Mouse (Mus musculus) kidney, adult 8-10 months (tissue): ENCODE measurements around the gene Rps27.
A peak's percentile ranks its signal among the peaks of the same experiment; 100 is the strongest.

Source experiments
- DNase-seq, 2 experiments: peaks; one replicate each; pipeline ENCODE4 v3.0.0; 2022

The Rps27 gene

DNA sequence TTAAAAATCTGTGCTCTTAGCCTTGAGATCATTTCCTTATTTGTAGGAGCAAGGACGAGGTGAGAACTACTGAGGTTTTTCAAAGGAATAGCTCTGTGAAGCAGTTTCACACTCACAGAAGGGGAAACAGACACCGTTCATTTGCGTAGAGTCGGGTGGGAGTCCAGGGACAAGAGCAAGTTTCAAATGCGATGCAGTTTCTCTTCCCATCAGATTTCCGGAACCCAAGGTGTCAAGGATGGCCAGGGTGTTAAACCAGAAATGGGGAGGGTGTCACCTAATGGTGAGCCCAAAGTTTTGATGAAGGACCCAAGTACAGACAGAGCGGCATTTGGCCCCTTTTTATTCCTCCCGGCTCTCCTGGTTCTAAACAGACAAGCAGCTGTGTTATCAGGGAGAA is 17.6 kb upstream of the Rps27 start:
- no peak for DNase-seq

DNA sequence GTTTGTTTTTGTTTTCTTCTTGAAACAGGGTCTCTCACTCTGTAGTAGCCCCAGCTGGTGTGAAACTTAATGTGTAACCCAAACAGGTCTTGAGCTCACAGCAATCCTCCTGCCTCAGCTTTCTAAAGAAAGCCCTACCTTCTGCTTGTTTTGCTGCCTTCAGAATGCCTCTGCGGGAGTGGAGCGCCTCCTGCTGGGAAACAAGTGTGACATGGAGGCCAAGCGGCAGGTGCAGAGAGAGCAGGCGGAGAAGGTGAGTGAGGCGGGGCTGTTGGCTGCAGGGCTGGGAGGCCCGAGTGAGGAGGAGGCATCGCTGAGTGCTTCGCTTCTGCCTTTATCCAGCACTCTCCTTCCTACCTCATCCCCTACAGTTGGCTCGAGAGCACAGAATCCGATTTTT is 10.9 kb upstream of the Rps27 start:
- DNase-seq, result no peak

DNA sequence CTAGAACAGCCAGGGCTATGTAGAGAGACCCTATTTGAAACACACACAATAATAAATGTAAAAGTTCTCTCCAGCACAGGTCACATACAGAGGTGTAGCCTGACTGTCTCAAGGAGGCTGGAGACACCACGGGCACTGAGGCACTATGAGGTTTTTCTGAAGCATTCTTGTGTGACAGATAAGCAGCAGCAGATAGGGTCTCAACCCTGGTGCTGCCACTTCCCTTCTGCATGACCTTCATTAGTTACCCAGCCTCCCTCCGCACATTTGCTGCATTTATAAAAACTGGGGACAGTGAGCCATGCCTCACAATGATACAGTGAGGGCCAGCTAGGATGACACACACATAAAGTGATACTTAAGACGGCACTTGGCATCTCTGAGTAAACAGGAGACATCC is 9.5 kb upstream of the Rps27 start:
- no peak for DNase-seq

DNA sequence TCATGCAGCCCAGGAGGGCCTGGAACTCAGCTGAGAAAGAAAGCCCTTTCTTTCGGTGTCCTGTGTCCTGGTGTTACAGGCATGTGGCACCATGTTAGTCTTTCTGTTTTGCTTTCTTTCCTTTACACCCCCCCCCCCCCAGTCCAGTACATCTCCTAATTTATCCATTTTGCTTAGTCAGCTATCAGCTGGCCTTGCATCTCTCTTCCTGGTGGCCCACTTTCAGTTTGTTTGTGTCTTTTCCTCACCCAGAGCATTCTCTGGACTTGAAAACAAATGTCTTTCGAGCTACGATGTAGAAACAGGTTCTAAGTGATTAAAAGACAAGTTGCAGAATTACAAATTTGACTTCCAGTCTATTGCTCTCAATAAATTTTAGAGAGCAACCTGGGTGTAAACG is 9.0 kb upstream of the Rps27 start:
- no peak for DNase-seq

DNA sequence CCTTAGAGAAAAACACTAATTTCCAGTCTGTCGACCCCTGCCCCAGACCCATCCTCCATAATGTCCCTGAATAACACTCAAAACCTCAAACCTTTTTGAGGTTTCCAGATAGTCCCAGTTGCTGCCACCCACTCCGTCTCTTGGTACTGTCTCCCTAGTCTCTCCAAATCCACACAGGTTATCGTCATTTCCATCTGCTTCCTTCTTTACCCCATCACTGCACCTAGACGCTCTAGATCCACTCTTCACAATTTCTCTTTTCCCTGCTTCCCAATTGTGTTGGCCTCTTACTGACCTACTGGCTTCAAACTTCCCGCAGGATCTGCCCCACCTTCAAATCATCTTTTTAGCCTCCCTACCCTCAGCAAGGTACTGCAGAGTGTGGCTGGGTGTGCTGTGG is 7.7 kb upstream of the Rps27 start:
- DNase-seq, result no peak

DNA sequence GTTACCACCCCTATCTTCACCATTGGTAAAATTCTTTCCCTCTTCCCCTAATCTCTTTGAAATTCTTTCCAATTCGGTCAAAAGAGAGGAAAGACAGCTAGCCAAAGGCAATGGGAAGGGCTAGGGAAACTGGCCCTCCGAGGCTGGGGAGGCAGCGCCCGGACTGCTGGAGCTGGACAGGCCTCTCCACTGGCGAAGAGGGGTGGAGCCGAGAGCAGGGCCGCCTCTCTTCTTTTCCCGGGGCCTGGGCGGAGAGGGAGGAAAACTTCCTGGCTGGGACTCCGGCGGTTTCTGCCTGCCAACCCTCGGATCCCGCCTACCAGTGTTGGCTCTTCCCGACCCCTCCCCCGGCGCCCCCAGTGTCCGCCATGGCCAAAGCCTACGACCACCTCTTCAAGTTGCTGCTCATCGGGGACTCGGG is 7.1 kb upstream of the Rps27 start:
- DNase-seq, result peak; percentile 79 to 82

DNA sequence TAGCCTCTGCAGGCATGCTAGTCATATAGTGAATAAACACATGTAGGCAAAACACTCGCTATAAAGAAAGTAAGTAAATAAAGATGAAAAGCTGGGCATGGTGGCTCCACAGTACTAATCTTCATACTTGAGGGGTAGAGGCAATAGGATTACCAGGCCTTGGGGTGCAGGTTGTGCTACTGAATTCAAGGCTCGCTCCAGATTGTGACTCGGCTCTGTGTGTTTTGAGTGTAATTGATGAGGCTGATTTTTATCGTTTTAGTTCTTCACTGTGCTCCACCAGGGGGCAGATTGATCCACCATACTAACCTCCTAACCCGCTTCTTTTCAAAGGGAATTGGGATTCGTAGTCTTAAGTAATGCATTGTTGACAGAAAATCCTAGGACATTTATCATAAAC is 6.6 kb upstream of the Rps27 start:
- peak in 1 of 2 experiments; percentile 58 for DNase-seq

DNA sequence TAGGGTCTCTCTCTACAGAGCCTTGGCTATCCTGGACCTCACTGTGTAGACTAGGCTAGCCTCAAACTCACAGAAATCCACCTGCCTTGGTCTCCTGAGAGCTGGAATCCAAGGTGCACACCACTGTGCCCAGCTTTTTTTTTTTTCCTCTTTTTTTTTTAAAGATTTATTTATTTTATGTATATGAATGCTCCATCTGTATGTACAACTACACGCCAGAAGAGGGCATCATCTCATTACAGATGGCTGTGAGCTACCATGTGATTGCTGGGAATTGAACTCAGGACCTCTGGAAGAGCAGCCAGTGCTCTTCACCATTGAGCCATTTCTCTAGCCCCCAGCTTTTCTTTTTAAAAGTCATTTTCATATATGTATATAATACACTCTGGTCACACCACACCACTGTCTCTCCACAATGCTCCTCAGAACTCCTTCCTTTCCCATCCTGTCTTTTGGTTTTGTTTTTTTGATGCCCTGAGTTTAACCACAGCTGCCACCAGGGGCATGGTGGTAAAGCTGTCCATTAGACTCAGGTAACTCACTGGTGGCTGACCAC is 2.5 kb upstream of the Rps27 start:
- DNase-seq, result no peak

DNA sequence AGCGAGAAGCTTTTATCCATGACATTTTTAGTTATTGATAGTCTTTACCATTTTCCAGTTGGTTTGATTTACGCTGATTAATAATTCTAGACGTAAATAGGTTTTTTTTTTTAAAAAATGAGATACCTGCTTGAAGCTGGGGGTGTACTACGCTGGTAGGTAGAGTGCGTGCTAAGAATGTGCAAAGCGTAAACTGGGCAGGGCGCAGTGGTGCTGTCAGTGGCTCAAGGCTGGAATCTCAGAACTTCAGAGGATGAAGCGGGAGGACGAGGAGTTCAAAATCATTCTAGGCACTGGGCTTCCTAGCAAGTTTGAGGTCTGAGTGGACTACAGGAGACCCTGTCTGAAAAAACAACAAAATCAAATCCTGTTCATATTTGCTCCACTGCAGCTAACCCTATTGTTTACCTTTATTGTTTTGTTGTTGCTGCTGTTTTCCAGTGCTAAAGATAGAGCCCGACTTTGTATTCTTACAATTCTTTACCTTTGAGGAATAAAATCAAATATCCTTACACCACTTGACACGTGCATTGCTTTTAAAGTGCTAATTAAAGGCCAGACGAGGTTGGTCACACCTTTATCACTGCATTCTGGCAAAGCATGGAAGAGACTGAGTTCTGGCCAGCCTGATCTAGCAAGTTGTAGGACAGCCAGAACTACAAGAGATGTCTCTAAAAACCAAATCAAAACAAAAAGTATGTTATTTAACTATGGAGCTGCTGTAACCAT is 669 bp upstream of the Rps27 start:
- peak in 1 of 2 experiments; percentile 26 for DNase-seq

DNA sequence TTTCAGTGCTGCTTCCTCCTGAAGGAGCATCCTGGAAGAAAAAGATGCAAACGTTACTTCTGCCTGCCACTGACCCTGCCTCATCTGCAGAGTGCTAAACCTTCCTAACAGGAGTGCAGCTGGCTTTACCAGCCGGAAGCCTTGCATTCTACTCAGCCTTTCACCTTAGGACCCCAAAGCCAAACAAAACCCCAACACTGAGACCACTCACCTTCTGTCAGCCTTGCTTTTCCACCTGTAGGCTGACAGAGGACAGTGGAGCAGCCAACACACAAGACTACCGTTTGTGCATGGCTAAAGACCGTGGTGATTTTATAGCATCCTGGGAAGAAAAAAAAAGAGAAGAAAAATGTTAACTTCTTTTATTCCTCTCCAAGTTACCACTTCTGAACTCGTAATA is 728 bp downstream of the Rps27 start:
- no peak for DNase-seq

DNA sequence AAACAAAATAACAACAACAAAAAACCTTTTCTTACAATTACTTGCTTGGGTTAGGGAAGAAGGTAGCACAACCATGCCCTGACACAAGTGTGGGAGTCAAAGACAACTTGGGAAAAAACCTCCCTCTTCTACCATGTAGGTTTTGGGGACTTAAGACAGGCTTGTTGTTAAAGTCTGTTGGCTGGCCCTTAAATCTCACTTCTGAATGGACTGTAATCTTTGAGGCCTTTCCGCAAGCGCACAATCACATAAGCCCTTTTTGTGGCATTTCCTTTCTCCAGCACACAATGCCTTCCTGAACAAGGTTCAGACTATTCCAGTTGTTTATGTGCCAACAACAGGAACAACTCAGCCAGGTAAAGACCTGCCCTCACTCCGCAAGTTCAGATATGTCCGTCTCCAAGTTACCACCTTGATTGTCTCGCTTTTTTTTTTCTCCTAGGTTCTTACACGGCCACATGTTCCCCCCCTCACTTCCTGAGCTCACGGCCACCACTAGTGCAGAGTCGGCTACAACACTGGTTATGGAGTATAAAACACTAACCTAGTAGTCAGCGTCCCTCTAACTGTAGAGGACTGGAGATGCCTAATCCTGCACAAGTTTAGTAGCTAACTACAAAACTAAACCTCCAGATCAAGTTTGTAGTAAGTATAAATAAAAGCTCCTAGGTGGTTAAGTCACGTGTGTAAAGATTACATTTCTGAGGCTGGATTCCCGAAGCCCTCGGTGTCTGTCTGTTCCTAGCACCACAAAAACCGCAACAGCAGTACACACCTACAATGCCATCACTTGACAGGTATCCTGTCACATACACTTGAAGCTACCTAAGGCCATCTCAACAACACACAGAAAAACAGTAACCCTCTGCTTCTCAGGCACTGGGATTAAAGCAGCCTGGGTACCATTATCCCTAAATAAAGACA is 1.7 kb downstream of the Rps27 start:
- DNase-seq, result no peak

DNA sequence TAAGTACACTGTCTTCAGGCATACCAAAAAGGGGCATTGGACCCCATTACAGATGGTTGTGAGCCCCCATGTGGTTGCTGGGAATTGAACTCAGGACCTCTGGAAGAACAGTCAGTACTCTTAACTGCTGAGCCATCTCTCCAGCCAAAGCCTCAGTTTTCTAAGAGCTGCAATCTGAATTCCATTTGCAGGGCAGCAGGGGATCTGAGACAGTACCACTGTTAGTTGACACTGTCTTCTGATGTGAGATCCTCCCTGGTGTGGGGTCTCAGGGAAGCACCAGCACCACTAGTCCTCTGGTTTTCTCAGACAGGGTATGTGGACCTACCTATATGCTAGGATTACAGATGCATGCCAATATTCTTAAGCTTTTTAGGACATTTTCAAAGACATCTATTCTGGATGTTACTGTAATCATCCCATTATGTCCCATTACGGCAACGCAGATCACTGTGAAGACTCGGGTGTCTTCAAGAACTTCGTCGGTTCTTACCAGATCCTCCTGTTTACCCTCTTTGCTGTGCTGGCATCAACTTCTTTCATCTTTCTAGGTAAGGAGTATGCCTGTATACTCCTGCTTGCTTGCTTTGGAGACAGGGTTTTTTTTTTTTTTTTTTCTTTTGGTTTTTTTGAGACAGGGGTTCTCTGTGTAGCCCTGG is 3.4 kb downstream of the Rps27 start:
- no peak for DNase-seq

DNA sequence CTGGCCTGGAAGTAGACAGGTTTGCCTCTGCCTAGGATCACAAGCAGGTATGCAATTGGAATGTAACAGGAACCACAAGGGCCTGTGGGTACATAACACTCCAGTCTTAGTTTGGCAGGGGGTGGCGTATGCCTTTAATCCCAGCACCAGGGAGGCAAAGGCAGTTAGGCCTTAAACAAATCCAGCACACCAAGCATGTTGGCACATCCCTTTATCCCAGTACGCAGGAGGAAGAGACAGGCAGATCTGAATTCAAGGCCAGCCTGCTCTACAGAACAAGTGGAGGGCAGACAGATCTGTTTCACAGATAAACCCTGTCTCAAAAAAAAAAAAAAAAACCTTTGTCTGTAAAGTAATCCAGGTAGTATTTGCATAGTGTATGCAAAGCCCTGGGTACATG is 4.8 kb downstream of the Rps27 start:
- no peak for DNase-seq

DNA sequence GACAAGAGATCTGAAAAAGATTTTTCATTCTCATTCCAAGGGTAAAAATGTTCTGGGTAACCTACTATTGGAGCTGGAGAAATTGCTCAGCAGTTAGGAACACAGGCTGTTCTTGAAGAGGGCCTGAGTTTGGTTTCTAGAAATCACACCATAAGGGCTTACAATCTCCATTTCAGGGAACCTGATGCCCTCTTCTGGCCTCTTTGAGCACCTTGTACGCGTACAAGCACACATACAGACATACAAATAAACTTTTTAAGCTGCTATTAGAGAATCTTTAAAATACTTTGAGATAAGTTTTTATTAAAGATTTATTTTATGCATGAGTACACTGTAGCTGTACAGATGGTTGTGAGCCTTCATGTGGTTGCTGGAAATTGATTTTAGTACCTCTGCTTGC is 8.9 kb downstream of the Rps27 start:
- DNase-seq, result no peak

DNA sequence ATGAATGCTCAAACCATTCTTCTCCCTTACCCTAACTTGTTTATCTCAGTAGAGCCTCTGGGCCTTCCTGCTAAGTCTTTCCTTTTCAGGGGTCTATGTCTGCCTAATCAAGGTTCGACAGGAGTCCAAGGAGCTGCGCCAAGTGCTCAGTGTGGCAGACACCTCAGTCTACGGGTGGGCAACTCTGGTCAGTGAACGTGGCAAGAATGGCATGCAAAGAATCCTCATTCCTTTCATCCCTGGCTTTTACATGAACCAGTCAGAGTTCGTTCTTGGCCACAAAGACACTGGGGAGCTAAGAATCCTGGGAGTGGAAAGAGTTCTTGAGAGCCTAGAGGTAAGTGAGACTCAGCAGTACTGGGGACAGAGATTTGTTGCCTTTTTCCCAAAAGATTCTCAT is 9.8 kb downstream of the Rps27 start:
- DNase-seq, result no peak

DNA sequence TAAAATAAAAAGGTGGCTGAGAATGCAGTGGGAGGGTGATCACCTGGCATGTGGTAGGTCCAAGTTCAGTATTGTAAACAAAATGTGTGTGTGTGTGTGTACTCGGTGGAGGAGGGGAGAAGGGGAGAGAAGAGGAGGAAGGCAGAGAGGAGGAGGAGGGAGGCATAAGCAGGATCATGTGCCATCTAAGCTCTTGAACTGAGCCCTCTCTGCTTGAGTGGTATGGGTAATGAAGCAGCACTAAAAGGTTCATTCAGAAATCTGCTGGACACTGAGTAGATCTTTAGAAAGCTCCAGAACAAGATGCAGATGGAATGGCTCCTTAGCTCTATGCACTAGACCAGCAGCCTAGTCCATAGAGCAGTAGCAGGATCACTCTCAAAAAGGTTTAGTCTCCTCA is 10.6 kb downstream of the Rps27 start:
- DNase-seq, result no peak

DNA sequence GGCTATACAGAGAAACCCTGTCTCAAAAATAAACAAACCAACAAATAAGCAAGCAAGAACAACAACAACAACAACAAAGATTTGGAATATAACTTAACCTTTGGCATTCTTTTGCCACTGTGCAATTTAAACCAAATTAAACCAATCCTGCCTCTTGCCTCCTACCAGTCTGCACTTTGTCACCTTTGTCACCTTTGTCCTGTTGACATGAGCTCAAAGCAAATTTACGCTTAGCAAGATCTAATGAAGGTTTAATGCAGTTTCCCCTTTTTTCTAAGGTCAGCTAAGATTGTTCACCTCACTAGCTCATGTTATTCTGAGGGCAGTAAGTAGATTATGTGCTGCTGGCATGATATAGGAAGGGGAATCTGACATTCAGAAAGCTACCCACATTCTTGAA is 15.9 kb downstream of the Rps27 start:
- DNase-seq, result no peak

DNA sequence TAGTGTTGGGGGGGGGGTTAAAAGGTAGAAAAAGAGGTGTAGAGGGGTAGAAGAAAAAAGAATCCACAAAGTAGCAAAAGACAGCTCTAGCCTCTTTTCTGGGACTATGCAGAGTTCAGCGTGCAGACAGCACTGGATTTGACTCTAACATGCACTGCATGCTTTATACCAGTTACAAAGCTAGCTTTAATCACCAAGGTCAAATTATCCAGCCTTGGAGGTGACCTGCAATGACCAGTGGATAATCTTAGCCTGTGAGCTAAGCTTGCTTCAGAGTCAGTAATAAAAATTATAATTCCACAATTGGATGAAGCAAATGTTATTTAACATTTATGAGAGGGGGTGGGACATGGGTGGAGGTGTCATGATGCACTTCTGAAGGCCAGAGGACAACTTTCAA is 17.8 kb downstream of the Rps27 start:
- DNase-seq, result no peak

DNA sequence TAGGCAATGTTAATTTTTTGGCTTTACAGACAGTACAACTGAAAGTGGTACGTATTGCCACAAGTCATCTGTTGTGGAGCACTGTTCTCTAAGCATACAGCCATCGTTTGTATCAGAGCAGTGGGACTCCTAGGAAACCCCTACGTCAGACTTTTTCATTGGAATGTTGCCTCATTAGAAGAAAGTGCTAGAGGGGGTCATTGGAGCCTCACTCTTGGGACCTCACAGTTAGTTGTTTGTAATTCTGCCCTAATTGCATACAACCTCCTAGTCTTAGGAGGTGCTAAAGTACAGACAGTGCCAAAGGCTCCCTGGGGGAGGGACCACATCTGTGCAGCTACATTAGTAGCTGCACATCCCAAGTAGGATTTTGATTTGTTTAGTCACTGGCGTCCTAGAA is 18.7 kb downstream of the Rps27 start:
- no peak for DNase-seq

DNA sequence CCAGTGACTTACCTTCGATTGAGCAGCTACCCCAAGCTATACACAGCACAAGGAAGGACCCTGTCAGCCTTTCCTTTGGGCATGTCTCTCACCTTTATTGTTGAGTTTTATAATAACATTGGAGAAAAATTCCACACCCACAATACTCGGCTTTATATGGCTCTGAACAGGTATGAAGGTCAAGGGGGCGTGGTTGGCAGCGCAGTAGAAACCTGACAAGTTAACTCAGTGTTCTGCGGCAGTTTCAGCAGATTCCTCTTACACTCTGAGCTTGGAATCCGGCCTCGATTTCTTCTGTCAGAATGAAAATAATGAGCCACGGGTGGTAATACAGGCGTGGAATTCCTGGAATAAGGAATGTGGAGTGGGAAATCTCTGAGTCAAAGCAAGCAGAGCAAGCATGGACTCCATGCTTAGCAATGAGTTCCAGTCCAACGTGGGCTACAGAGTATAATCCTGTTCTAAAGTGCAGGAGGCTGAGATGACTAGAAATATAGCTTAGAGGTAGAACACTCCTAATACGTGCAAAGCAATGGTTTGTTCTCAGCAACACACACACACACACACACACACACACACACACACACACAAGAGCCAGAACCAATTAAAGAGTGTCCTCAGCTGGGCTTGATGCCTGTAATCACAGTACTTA is 22.5 kb downstream of the Rps27 start:
- no peak for DNase-seq

DNA sequence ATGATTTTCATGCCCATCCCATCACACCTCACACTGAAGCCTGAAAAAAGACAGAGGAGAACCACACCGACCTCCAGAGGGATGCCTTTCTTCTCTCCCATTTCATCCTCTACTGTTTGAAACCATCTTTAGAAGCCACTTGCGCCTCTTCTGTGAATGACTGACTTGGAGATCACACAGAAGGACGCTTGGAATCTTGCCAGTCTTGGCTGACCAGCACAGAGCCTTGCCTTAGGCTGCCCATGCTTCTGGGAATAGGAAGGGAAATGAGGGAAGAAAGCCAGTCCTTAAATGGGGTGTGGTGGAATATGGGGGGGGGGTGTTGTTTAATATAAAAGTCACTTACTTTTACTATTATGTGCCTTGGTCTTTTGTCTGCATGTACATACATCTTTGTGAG is 29.9 kb downstream of the Rps27 start:
- no peak for DNase-seq

DNA sequence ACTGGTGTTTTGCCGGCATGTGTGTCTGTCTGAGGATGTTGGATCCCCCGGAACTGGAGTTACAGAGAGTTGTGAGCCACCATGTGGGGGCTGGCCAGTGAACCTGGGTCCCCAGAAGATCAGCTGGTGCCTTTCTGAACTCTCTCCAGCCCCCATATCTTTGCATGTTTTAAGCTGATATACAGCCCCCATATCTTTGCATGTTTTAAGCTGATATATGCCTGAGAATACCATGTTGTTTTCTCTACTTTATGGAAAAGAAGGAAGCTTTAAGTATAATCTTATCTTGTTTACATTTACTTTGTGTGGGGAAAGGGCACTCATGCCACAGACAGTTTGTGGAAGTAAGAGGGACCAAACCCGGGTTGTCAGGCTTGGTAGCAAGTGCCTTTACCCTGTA is 33.9 kb downstream of the Rps27 start:
- no peak for DNase-seq
